Mouse (Mus musculus) erythroblast, embryonic 14.5 days (primary cell): ENCODE measurements around the gene Ell3. TPM values are rescaled to one million over a fixed set of nuclear protein-coding genes. Genes with fewer than 3 reads are reported as not detected.
A peak's percentile ranks its signal among the peaks of the same experiment; 100 is the strongest.

ENCODE experiments used
- H3K27me3 ChIP-seq: 2 replicates; pipeline ENCODE4 v1.6.1; 2012; ENCODE audit warnings: inconsistent platforms; ENCODE audit not compliant: control insufficient read depth
- H3K36me3 ChIP-seq: 2 replicates; pipeline ENCODE4 v1.6.1; 2012; ENCODE audit warnings: mild to moderate bottlenecking, inconsistent platforms; ENCODE audit not compliant: control insufficient read depth
- H3K4me1 ChIP-seq: 2 replicates; pipeline ENCODE4 v1.6.1; 2012; ENCODE audit warnings: inconsistent platforms; ENCODE audit not compliant: control insufficient read depth
- H3K4me3 ChIP-seq: replicated peaks from 2 replicates; pipeline ENCODE3; 2012; ENCODE audit warnings: moderate library complexity, mild to moderate bottlenecking, inconsistent platforms
- H3K9me3 ChIP-seq: 2 replicates; pipeline ENCODE4 v1.6.1; 2012; ENCODE audit warnings: low read length, inconsistent platforms, mixed read lengths; ENCODE audit not compliant: control insufficient read depth
- GATA1 ChIP-seq: IDR thresholded peaks from 2 replicates; pipeline ENCODE4 v1.6.1; 2012; ENCODE audit warnings: low read length, inconsistent platforms, mixed read lengths
- TAL1 ChIP-seq: IDR thresholded peaks from 3 replicates; pipeline ENCODE4 v1.6.1; 2012; ENCODE audit warnings: low read length, inconsistent platforms, mixed read lengths
- polyA plus RNA-seq: library from polyadenylated mRNA; stranded (reverse); fragments of >175 nt; gene quantifications from 2 replicates; pipeline ENCODE4 v1.2.3, GENCODE M21; 2012

The Ell3 gene
- polyA plus RNA-seq, 1 experiment = not detected

DNA sequence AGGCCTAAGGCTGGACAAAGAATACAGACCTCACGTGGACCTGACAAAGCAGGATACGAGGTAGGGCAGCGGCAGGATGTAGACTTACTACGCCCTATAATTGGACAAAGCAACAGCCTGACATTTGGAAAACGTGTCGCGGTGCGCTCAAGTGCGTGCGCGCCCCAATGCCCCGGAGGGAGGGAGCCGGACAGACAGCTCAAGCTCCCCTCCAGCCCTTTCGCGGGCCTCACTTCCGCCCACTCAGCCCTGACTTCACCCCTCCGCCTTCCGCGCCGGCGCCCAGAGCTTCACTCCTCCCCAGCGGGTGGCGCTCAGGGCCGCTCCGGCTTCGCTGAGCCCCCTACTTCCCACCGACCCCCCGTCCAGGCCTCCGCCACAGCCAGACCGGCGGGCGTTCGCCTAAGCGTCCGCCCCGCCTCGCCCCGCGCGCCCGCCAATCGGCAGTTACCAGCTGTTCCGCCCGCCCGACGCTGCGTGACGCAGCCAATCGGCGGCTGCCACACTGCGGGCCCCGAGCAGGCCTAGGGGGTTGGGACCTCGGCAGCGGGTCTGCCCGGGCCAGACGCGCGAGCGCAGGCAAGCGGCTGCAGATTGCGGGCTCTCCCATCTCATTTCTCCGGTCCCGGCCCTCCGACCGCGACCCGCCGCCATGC lies 30.6 kb downstream of the Ell3 start, which contains the start of the genes Pdia3 and Catsper2:
Gene Pdia3 (plus strand): TSS at position 389 of the 656 bp plus-strand sequence.
Gene Catsper2 (minus strand): TSS at position 406 of the 656 bp plus-strand sequence.
- H3K36me3 ChIP-seq = peaks cover 23% of the 10 kb centered on the region
- no peaks in the 10 kb centered on the region for H3K27me3 ChIP-seq
- H3K4me3 ChIP-seq = peak within 1 kb of the TSS; percentile 99
- peaks cover 36% of the 10 kb centered on the region for H3K4me1 ChIP-seq
- TF ChIP-seq TAL1 (peak; percentile 39; the same call in 2 of the 3 replicates), GATA1 (no peak)
- no peaks in the 10 kb centered on the region for H3K9me3 ChIP-seq

DNA sequence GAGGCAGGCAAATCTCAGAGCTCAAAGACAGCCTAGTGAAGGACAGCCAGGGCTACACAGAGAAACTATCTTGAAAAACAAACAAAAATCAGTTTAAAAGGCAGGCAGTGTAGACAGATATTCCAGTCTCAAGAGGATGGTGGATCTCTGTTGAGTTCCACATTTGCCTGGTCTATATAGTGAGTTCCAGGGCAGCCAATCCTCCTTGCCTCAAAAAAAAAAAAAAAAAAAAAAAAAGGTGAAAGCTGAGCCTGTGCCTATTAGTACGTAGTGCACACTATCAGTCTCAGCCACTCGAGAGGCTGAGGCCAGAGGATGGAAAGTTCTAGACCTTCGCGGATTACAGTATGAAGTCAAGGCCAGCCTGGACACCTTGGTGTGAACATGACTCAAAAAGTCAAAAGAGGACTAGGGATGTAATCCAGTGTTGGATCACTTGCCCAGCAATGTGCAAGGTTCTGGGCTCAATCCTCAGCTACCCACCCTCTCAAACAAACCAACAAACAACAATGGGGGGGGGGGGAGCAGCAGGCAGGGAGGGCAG lies 31.2 kb downstream of the Ell3 start:
- H3K9me3 ChIP-seq = no peaks in the 10 kb centered on the region
- H3K4me3 ChIP-seq = peak overlapping the region; percentile 99
- no peak for TF ChIP-seq TAL1
- TF ChIP-seq GATA1 = no peak
- no peaks in the 10 kb centered on the region for H3K27me3 ChIP-seq
- H3K36me3 ChIP-seq = peaks cover 17% of the 10 kb centered on the region
- peaks cover 36% of the 10 kb centered on the region for H3K4me1 ChIP-seq

DNA sequence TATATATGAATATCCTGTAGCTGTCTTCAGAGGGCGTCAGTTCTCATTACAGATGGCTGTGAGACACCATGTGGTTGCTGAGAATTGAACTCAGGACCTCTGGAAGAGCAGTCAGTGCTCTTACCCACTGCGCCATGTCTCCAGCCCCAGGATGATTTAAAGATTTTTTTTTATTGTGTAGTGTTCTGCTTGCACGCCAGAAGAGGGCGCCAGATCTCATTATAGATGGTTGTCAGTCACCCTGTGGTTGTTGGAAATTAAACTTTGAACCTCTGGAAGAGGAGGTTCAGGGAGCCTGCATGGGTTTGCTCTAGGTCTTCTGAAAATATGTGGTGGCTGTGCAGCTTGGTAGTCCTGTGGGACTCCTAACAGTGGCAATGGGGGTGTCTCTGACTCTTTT lies 35.9 kb downstream of the Ell3 start:
- Histone ChIP-seq H3K36me3 (no peaks in the 10 kb centered on the region), H3K27me3 (no peaks in the 10 kb centered on the region), H3K4me1 (peaks cover 12% of the 10 kb centered on the region), H3K9me3 (no peaks in the 10 kb centered on the region), H3K4me3 (no peak overlapping the region)
- TF ChIP-seq GATA1 (no peak), TAL1 (no peak)

DNA sequence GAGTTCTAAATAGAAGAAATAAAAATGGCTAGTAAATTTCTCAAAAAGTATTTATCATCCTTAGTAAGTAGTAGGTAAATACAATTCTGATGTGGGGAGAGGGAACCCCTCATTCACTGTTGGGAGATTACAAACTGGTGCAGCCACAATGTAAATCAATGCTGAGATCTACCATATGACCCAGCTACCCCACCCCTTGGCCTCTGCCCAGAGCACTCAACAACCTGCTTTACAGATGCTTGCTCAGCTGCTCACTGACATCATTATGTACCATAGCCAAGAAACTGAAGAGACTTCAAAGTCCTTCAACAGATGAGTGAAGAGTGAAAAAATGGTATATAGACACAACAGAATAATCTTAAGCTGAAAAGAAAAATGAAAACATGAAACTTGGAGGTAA lies 40.8 kb downstream of the Ell3 start:
- H3K4me3 ChIP-seq = no peak overlapping the region
- no peaks in the 10 kb centered on the region for H3K9me3 ChIP-seq
- no peaks in the 10 kb centered on the region for H3K27me3 ChIP-seq
- no peaks in the 10 kb centered on the region for H3K36me3 ChIP-seq
- H3K4me1 ChIP-seq = no peaks in the 10 kb centered on the region
- TF ChIP-seq GATA1 (no peak), TAL1 (no peak)

DNA sequence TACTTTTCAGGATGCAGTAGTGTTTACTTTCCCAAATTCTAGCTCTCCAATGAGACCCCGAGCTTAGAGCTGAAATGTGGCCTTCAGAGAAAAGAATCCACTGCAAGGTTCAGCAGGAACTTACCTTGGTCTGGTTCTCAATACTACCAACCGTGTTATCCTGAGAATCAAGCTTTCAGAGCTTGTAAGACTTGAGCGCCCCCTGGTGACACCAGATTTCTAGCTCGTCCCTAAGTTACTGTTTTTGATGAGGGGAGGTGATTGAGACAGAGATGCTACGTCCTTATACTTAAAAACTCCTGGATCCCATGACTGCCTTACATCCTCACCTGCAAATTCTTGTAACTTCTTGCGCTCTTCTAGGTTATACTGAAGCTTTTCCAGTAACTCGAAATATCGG lies 47.5 kb downstream of the Ell3 start:
- Histone ChIP-seq H3K9me3 (no peaks in the 10 kb centered on the region), H3K4me3 (no peak overlapping the region), H3K4me1 (no peaks in the 10 kb centered on the region), H3K36me3 (no peaks in the 10 kb centered on the region), H3K27me3 (no peaks in the 10 kb centered on the region)
- TF ChIP-seq TAL1 (no peak), GATA1 (no peak)

Other genes with a start within 250 kb of the Ell3 start
- gene Trp53bp1, start 172.9 kb downstream of the Ell3 start, polyA plus RNA-seq = 2.9 and 3.1 TPM in 2 replicates
- 0.02 and 0.03 TPM in 2 replicates for gene Map1a, start 154.7 kb downstream of the Ell3 start, polyA plus RNA-seq
- 0.27 and 0.67 TPM in 2 replicates for gene Ppip5k1, start 88.9 kb downstream of the Ell3 start, polyA plus RNA-seq
- gene Ckmt1, start 86.6 kb downstream of the Ell3 start, polyA plus RNA-seq = not detected in 2 replicates
- gene Strc, start 57.1 kb downstream of the Ell3 start, polyA plus RNA-seq = not detected in 2 replicates
- gene Pdia3, start 30.5 kb downstream of the Ell3 start, polyA plus RNA-seq = 16.4 and 16.8 TPM in 2 replicates
- gene Catsper2, start 30.5 kb downstream of the Ell3 start, polyA plus RNA-seq = not detected in 2 replicates
- 65.1 and 75.3 TPM in 2 replicates for gene Serf2, start 4.9 kb upstream of the Ell3 start, polyA plus RNA-seq
- gene Hypk, start 9.0 kb upstream of the Ell3 start, polyA plus RNA-seq = 0.17 and 0.52 TPM in 2 replicates
- 0.04 TPM in 1 of 2 replicates, not detected in the other for gene Serinc4, start 12.5 kb upstream of the Ell3 start, polyA plus RNA-seq
- gene Mfap1b, start 29.8 kb upstream of the Ell3 start, polyA plus RNA-seq = 0.22 and 0.29 TPM in 2 replicates
- gene Mfap1a, start 62.4 kb upstream of the Ell3 start, polyA plus RNA-seq = 0.45 and 0.75 TPM in 2 replicates
- 0.08 and 0.11 TPM in 2 replicates for gene Wdr76, start 62.4 kb upstream of the Ell3 start, polyA plus RNA-seq